Mouse (Mus musculus) heart, embryonic 15.5 days (tissue): Measurements from ENCODE around the gene Plekhh2. TPM values are rescaled to one million over a fixed set of nuclear protein-coding genes. Genes with fewer than 3 reads are reported as not detected.
A peak's percentile ranks its signal among the peaks of the same experiment; 100 is the strongest.
"Not testable (repeated sequence)": the region's sequence is repeated elsewhere in the genome, so short reads cannot be mapped to it uniquely, and the experiment has no call there.

Experiments
- ATAC-seq: fragments of 200-750 bp; cut with Nextera tagmentation; replicated peaks from 2 replicates; pipeline ENCODE4 v1.8.0; 2017; ENCODE audit warnings: low read depth, moderate TSS enrichment; ENCODE audit not compliant: insufficient number of reproducible peaks, insufficient read depth, low FRiP score
- H3K27ac ChIP-seq: fragments of 300-500 bp; sonication (generic); 2 replicates; pipeline ENCODE4 v1.5.1; 2015; ENCODE audit warnings: mild to moderate bottlenecking, inconsistent platforms
- H3K27me3 ChIP-seq: fragments of 300-500 bp; sonication (generic); 2 replicates; pipeline ENCODE4 v1.6.1; 2015; ENCODE audit warnings: inconsistent platforms
- H3K36me3 ChIP-seq: fragments of 300-500 bp; sonication (generic); 2 replicates; pipeline ENCODE4 v1.6.1; 2015; ENCODE audit warnings: mild to moderate bottlenecking, inconsistent platforms
- H3K4me1 ChIP-seq: fragments of 300-500 bp; sonication (generic); replicated peaks from 2 replicates; pipeline ENCODE4 v1.6.1; 2015; ENCODE audit warnings: inconsistent platforms
- H3K4me2 ChIP-seq: fragments of 300-500 bp; sonication (generic); 2 replicates; pipeline ENCODE4 v1.6.1; 2015; ENCODE audit warnings: inconsistent platforms, mild to moderate bottlenecking, moderate library complexity
- H3K4me3 ChIP-seq: fragments of 300-500 bp; sonication (generic); 2 replicates; pipeline ENCODE4 v1.5.1; 2015; ENCODE audit warnings: mild to moderate bottlenecking, inconsistent platforms
- H3K9ac ChIP-seq: fragments of 300-500 bp; sonication (generic); 2 replicates; pipeline ENCODE4 v1.6.1; 2015; ENCODE audit warnings: mild to moderate bottlenecking, inconsistent platforms
- H3K9me3 ChIP-seq: fragments of 300-500 bp; sonication (generic); replicated peaks from 2 replicates; pipeline ENCODE4 v1.6.1; 2016; ENCODE audit warnings: inconsistent platforms
- WGBS: fragments of 180-500 bp; shearing (Covaris S2); methylation state at CpG from one replicate; pipeline ENCODE4 v1.1.7; 2015; ENCODE audit warnings: mixed read lengths; 5-methylcytosine and 5-hydroxymethylcytosine counted together
- polyA plus RNA-seq: library from polyadenylated mRNA; unstranded; fragments of >200 nt; fragmentation: Nextera tagmentation; extraction: Ambion mirVana; gene quantifications from 2 replicates; pipeline ENCODE4 v1.2.1, GENCODE M21; 2015

Gene Plekhh2
- polyA plus RNA-seq, 1 experiment from 2014 or later, result 1.8 TPM

- Histone ChIP-seq H3K9me3 (no peaks in the 10 kb centered on the region), H3K9ac (no peak overlapping the region), H3K36me3 (no peaks in the 10 kb centered on the region), H3K27me3 (no peaks in the 10 kb centered on the region), H3K4me2 (no peak overlapping the region), H3K4me1 (no peaks in the 10 kb centered on the region), H3K27ac (no peak overlapping the region), H3K4me3 (no peak overlapping the region)
- 61% methylated on average over 5 of the region's 5 CpGs for WGBS
- no peak for ATAC-seq
These were observed 39.5 kb downstream of the Plekhh2 start for GRCm38 (mm10) chr17:84550902-84551877.

GRCm38 (mm10) chr17:84552230-84552629 lies 40.5 kb downstream of the Plekhh2 start:
- WGBS, result 59% methylated on average over 5 of the region's 5 CpGs
- no peak for ATAC-seq

DNA sequence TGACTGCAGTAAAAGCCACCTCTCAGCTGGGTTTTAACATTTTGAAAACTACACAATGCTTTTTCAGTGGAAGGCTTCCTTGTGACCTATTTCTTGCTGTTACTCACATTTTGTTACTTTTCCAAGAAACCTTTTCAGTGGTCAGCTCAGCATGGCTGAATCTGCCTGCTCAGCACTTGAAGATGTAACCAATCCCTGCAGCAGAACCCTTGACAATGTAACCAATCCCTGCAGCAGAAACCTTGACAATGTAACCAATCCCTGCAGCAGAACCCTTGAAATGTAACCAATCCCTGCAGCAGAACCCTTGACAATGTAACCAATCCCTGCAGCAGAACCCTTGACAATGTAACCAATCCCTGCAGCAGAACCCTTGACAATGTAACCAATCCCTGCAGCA lies 52.6 kb downstream of the Plekhh2 start:
- not testable (repeated sequence) for H3K27ac ChIP-seq, H3K4me2 ChIP-seq, H3K36me3 ChIP-seq, H3K4me3 ChIP-seq, H3K9ac ChIP-seq, H3K4me1 ChIP-seq, ATAC-seq, H3K27me3 ChIP-seq, H3K9me3 ChIP-seq

More at GRCm38 (mm10) chr17:84552230-84552629, 40.5 kb downstream of the Plekhh2 start:
- no peak overlapping the region for H3K27ac ChIP-seq
- no peak overlapping the region for H3K4me2 ChIP-seq
- no peaks in the 10 kb centered on the region for H3K27me3 ChIP-seq
- no peak overlapping the region for H3K9ac ChIP-seq
- H3K4me1 ChIP-seq, result no peaks in the 10 kb centered on the region
- no peaks in the 10 kb centered on the region for H3K9me3 ChIP-seq
- no peaks in the 10 kb centered on the region for H3K36me3 ChIP-seq
- H3K4me3 ChIP-seq, result no peak overlapping the region

DNA sequence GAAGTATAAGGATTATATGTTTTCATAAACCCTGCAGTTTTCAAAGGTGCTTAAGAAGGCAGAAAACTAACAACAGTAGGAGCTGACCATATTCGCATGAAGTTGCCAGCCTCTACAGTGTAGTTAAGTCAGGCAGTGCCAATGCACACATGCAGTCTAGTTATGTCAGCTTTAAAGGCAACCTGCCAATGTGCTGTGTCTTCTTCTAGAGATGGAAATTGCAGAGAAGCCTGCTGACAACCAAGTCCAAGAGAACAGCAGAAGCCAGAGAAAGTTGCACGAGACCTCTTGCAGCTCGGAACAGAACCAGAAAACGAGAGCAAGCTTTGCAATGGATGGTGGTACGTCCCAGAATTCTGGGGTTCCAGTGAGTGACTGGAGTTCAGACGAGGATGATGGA lies 54.1 kb downstream of the Plekhh2 start:
- H3K9me3 ChIP-seq, result no peaks in the 10 kb centered on the region
- H3K9ac ChIP-seq, result no peak overlapping the region
- H3K36me3 ChIP-seq, result no peaks in the 10 kb centered on the region
- 88% methylated on average over 6 of the region's 6 CpGs for WGBS
- no peak overlapping the region for H3K27ac ChIP-seq
- ATAC-seq, result no peak
- no peak overlapping the region for H3K4me3 ChIP-seq
- no peaks in the 10 kb centered on the region for H3K27me3 ChIP-seq
- no peak overlapping the region for H3K4me2 ChIP-seq
- no peaks in the 10 kb centered on the region for H3K4me1 ChIP-seq

GRCm38 (mm10) chr17:84566773-84567555 lies 55.3 kb downstream of the Plekhh2 start:
- no peak overlapping the region for H3K9ac ChIP-seq
- no peaks in the 10 kb centered on the region for H3K36me3 ChIP-seq
- H3K4me2 ChIP-seq, result no peak overlapping the region
- ATAC-seq, result 0 out of 2 replicates have a peak, but pooled peaks have one; percentile 39
- no peaks in the 10 kb centered on the region for H3K4me1 ChIP-seq
- 63% methylated on average over 27 of the region's 27 CpGs for WGBS
- H3K27me3 ChIP-seq, result no peaks in the 10 kb centered on the region
- no peak overlapping the region for H3K27ac ChIP-seq
- H3K4me3 ChIP-seq, result no peak overlapping the region
- H3K9me3 ChIP-seq, result no peaks in the 10 kb centered on the region

DNA sequence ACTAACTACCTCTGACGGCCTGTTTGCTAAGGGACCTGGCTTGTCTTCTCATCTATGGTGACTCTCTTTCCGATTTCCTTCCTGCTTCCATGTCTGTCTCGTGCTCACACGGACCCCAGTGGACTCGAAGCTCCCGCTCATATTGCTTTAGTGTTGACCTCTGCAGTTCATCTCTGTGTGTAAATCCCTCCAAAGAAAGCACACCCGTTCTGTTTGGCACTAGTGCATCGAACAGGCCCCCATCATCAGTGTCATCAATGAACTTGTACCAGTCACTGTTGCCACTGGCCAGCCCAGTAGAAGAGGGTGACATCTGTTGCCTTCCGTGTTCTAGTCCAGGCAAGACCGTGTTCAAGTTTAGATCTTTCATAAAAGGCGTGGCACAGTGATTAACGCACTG lies 57.1 kb downstream of the Plekhh2 start:
- H3K27ac ChIP-seq, result no peak overlapping the region
- no peaks in the 10 kb centered on the region for H3K27me3 ChIP-seq
- H3K4me3 ChIP-seq, result no peak overlapping the region
- 89% methylated on average over 12 of the region's 12 CpGs for WGBS
- H3K9ac ChIP-seq, result no peak overlapping the region
- ATAC-seq, result no peak
- H3K9me3 ChIP-seq, result no peaks in the 10 kb centered on the region
- no peaks in the 10 kb centered on the region for H3K36me3 ChIP-seq
- H3K4me1 ChIP-seq, result no peaks in the 10 kb centered on the region
- no peak overlapping the region for H3K4me2 ChIP-seq

DNA sequence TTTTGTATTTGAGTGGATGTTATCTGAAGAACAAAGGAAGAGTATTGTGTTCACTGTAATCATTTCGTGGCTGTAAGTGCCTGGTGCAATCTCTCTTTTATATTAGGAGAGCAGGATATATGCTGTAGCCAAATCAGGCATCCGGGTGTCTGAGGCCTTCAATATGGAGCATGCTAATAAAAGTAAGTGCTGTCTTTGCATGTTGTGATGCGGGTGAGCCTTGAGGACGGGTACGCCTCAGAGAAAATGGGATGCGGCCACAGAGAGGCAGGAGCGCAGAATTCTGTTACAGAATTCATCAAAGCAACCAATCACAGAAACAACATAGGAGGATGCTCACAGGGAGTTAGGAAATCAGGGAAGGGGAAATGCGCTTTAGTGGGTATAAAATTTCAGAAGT lies 58.1 kb downstream of the Plekhh2 start:
- ATAC-seq, result no peak
- H3K4me2 ChIP-seq, result no peak overlapping the region
- H3K4me3 ChIP-seq, result no peak overlapping the region
- WGBS, result 64% methylated on average over 8 of the region's 8 CpGs
- H3K27ac ChIP-seq, result no peak overlapping the region
- no peaks in the 10 kb centered on the region for H3K36me3 ChIP-seq
- H3K4me1 ChIP-seq, result no peaks in the 10 kb centered on the region
- H3K9ac ChIP-seq, result no peak overlapping the region
- H3K9me3 ChIP-seq, result no peaks in the 10 kb centered on the region
- no peaks in the 10 kb centered on the region for H3K27me3 ChIP-seq

DNA sequence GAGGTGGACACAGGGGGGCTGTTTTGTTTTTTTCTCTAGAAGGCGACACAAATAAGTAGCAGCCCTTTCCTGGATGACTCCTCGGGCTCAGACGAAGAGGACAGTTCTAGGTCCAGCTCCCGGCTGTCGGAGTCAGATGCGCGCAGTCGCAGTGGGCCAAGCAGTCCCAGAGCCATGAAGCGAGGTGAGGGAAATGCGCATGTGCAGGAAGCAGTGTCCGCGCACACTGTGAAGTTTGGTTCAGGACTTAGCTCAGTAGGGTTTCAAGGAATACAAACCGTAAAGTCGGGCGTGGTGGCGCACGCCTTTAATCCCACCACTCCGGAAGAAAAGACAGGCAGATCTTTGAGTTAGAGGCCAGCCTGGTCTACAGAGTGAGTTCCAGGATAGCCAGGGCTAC lies 59.9 kb downstream of the Plekhh2 start:
- no peak overlapping the region for H3K27ac ChIP-seq
- no peak overlapping the region for H3K4me2 ChIP-seq
- H3K9me3 ChIP-seq, result no peaks in the 10 kb centered on the region
- WGBS, result 76% methylated on average over 18 of the region's 18 CpGs
- no peaks in the 10 kb centered on the region for H3K27me3 ChIP-seq
- no peaks in the 10 kb centered on the region for H3K4me1 ChIP-seq
- H3K9ac ChIP-seq, result no peak overlapping the region
- no peak for ATAC-seq
- H3K4me3 ChIP-seq, result no peak overlapping the region
- no peaks in the 10 kb centered on the region for H3K36me3 ChIP-seq

- H3K4me1 ChIP-seq, result no peaks in the 10 kb centered on the region
- no peaks in the 10 kb centered on the region for H3K27me3 ChIP-seq
- ATAC-seq, result no peak
- no peak overlapping the region for H3K9ac ChIP-seq
- H3K9me3 ChIP-seq, result no peaks in the 10 kb centered on the region
- H3K4me3 ChIP-seq, result no peak overlapping the region
- WGBS, result 92% methylated on average over 9 of the region's 9 CpGs
- no peak overlapping the region for H3K27ac ChIP-seq
- H3K4me2 ChIP-seq, result no peak overlapping the region
- H3K36me3 ChIP-seq, result no peaks in the 10 kb centered on the region
These were observed 61.6 kb downstream of the Plekhh2 start for GRCm38 (mm10) chr17:84573305-84573704.

- no peaks in the 10 kb centered on the region for H3K9me3 ChIP-seq
- no peak overlapping the region for H3K9ac ChIP-seq
- H3K36me3 ChIP-seq, result no peaks in the 10 kb centered on the region
- H3K4me2 ChIP-seq, result no peak overlapping the region
- WGBS, result 83% methylated on average over 5 of the region's 5 CpGs
- ATAC-seq, result no peak
- H3K4me3 ChIP-seq, result no peak overlapping the region
- no peaks in the 10 kb centered on the region for H3K27me3 ChIP-seq
- H3K27ac ChIP-seq, result no peak overlapping the region
- H3K4me1 ChIP-seq, result no peaks in the 10 kb centered on the region
These were observed 62.2 kb downstream of the Plekhh2 start for GRCm38 (mm10) chr17:84573940-84574339.

DNA sequence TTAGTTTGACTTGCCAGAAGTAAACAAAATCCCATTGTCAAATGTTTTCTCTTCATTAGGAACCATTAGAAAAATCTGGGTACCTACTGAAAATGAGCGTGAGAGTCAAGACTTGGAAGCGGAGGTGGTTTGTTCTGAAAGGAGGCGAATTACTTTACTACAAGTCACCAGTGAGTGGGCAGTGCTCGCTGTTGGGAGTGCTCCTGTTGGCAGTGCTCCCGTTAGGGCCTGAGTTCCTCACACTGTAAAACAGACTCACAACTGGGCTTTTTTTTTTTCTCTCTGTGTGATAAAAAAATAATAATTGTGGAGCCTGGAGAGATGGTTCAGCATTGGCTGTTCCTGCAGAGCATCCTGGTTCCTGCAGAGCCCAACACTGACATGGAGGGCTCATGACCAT lies 63.4 kb downstream of the Plekhh2 start:
- no peak overlapping the region for H3K4me2 ChIP-seq
- 80% methylated on average over 5 of the region's 5 CpGs for WGBS
- H3K36me3 ChIP-seq, result no peaks in the 10 kb centered on the region
- H3K9ac ChIP-seq, result no peak overlapping the region
- H3K27me3 ChIP-seq, result no peaks in the 10 kb centered on the region
- H3K9me3 ChIP-seq, result no peaks in the 10 kb centered on the region
- H3K4me1 ChIP-seq, result no peaks in the 10 kb centered on the region
- H3K27ac ChIP-seq, result no peak overlapping the region
- no peak for ATAC-seq
- H3K4me3 ChIP-seq, result no peak overlapping the region
